Mouse (Mus musculus) c-Kit-positive CD71-positive TER-119-positive erythroid progenitor cells, embryonic 14.5 days (primary cell): Measurements from ENCODE around the gene Bach1.
A peak's percentile ranks its signal among the peaks of the same experiment; 100 is the strongest.

Experiments used
- DNase-seq: peaks from one replicate; pipeline ENCODE4 v3.0.0-alpha.2; 2013; ENCODE audit warnings: low spot score

Gene Bach1

GRCm38 (mm10) chr16:87711961-87712360, 13.2 kb downstream of the Bach1 start:
- no peak for DNase-seq

GRCm38 (mm10) chr16:87712986-87713693, 14.4 kb downstream of the Bach1 start:
- peak; percentile 87 for DNase-seq

DNA sequence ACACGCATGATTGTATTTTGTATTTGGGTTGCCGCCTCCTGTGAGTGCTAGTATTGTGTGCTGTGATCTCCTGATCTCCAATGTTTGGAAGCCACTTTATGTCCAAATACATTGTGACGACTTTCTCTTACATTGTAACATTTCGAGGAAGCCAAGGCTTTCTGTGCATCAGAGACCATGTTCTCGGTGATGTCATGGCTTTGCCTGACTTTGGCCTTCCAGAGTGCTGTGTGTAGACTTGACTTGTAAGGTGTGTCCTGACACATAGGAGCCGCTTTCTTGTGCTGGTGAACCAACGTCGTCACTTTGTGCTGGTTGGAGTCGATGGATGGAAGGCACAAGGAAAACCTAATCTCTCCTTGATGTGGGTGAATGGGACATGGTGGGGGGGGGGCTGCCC, 15.8 kb downstream of the Bach1 start:
- DNase-seq = no peak

GRCm38 (mm10) chr16:87715221-87715620, 16.5 kb downstream of the Bach1 start:
- no peak for DNase-seq

DNA sequence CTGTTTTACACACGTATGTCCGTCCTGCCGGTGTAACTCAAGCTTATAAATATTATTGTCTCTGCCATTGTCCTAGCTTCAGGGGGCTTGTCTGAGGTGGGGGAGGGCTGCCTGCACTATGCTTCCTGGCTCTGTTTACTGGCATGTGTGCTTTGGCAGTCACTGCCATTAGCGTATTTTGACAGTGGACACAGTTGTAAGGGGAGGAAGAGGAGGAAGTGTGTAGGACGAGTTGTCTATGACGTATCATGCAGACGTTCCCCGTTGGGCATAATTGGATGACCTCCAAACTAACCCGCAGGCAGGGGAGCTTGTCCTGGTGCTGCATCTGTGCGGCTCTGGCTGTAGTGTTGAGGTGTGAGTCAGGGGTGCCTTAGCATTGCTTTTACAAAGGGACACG, 17.5 kb downstream of the Bach1 start:
- DNase-seq = no peak

DNA sequence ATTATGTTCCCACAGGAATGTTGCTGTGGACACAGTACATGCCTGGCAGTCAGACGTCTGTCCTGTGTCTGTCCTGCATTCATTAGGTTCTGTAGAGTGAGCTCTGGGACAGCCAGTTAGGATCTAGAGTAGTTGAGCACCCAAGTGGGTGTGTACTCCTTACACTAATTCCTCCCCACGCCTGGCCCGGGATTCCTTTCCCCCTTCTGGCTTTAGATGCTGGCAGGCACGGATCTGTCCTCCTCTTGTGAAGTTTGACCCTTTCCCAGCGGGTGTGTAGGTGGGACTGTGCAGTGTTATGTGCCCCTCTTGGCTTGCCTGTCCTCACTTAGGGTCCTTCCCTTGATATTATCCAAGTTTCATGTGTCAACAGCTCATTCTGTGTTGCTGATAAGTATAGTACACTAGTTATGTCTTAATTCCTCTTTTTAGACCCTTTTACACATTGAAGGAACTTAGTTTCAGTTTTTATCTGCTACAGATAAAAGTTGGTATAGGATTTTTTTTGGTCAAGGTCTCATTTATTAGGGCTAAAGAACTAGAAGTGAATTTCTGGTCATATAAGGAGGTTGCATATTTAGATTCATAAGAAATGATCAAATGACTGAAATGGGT, 18.4 kb downstream of the Bach1 start:
- DNase-seq = no peak

DNA sequence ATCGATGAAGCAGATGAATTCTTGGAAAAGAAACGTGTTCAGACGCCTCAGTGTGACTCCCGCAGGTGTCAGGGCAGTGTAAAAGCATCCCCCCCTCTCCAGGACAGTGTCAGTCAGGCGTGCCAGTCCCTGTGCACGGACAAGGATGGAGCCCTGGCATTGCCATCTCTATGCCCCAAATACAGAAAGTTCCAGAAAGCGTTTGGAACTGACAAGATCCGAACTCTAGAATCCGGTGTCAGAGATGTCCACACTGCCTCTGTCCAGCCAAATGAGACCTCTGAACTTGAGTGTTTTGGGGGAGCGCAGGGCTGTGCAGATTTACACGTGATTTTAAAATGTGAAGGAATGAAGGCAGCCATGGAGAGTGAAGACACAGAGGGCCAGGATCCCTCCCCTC, 20.3 kb downstream of the Bach1 start:
- no peak for DNase-seq

- no peak for DNase-seq
Measured at GRCm38 (mm10) chr16:87719688-87720283, 21.0 kb downstream of the Bach1 start.

- DNase-seq = no peak
Measured at GRCm38 (mm10) chr16:87720851-87721409, 22.2 kb downstream of the Bach1 start.

GRCm38 (mm10) chr16:87722857-87723256, 24.1 kb downstream of the Bach1 start:
- DNase-seq = no peak

- no peak for DNase-seq
Measured at GRCm38 (mm10) chr16:87723479-87723878, 24.7 kb downstream of the Bach1 start.

GRCm38 (mm10) chr16:87724826-87725225, 26.1 kb downstream of the Bach1 start:
- DNase-seq = no peak

- DNase-seq = no peak
Measured at GRCm38 (mm10) chr16:87725241-87725640, 26.5 kb downstream of the Bach1 start.

- no peak for DNase-seq
Measured at GRCm38 (mm10) chr16:87725963-87726362, 27.2 kb downstream of the Bach1 start.

- DNase-seq = no peak
Measured at GRCm38 (mm10) chr16:87726369-87726768, 27.6 kb downstream of the Bach1 start.

- no peak for DNase-seq
Measured at GRCm38 (mm10) chr16:87727250-87727649, 28.5 kb downstream of the Bach1 start.

DNA sequence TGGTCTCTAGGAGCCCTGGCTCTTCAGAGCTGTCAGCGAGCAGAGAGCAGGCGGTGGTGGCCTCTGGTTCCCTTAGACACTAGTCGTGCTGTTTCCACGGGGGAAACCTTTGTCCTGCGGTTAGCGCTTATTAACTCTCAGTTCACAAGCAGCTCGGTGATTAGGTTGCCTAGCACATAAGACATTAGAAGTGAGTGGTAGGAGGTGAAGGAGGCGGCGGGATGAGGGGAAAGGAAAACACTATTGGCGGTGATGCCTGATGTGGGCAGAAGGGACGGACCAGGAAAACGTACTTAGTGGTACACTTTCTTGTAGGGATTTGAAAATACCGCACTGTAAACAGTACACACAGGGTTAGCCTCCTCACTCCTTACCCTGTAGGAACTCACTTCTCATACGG, 29.2 kb downstream of the Bach1 start:
- DNase-seq = no peak

DNA sequence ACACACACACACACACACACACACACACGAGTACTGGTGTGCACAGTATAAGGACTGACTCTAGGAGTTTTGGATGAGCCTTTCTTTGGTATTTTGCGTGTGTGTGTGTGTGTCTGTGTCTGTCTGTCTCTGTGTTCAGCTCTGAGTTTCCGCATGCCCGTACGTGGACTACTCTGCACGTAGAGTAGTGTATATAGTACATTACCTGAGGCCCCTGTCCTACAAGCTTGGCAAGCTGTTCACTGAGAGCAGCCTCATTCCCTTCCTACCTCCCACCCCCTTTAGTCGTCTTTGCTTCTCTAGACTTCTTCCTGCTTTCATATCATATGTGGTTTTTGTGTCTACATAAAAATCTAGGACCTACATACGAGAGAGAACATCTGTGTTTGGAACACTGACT, 30.0 kb downstream of the Bach1 start:
- DNase-seq = no peak

GRCm38 (mm10) chr16:87729469-87729868, 30.7 kb downstream of the Bach1 start:
- DNase-seq = no peak

DNA sequence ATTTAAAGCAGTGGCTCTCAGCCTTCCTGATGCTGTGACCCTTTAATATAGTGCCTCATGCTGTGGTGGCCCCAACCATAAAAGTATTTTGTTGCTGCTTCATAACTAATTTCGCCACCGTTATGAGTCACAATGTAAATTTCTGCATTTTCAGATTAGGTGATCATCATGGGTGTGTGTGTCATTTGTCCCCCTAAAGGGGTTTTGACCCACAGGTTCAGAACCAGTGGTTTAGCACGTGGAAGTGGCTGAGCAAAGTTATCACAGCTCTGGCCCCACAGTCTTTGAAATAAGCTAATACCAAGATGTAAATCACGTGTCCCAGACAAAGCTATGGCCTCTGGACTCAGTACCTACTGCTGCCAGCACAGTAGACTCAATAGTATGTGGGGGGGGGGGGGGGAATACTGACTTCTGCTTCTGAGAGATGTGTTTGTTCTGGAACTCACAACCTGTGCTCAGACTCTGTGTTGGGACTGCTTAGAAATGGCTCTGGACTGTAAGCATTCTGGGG, 36.2 kb downstream of the Bach1 start:
- no peak for DNase-seq

GRCm38 (mm10) chr16:87736106-87736505, 37.4 kb downstream of the Bach1 start:
- no peak for DNase-seq

- DNase-seq = no peak
Measured at GRCm38 (mm10) chr16:87737296-87737695, 38.6 kb downstream of the Bach1 start.
